Comparison of ENCODE assay signal across 8 mouse cellular contexts in the genomic region with DNA sequence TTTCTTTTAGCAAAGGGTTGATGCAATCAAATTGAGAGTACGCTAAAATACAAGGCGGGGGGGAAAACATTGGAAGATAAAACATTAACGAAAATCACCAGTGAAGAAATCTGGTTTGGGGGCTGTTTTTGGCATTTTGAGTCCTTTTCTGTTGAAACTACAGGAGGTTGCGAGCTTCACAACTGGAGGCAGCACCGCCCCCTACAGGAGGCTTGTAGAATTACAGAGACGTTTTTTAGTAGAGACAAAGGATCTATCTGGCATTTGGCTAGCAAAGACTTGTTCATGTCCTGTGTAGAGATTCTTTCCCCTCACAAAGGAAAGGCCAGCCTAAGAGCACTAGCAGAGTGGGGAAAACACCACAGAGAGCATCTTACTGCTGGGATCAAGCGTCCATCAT.
DNase-seq lines count a peak whose midpoint lies in the region; ATAC-seq and TF ChIP-seq lines count a peak whose summit lies in the region.

No protein-coding gene starts in this region.

- peak; percentile 21 for DNase-seq in CD4-positive, CD25-positive, alpha-beta regulatory T cell, adult 2 months (ENCODE audit: low read depth, low spot score)
- peak; percentile 45 for DNase-seq in ovary, postnatal 14 days (ENCODE audit: low spot score)
- DNase-seq in ovary, postnatal 10 days (ENCODE audit: low spot score): no peak
- peak; percentile 86 for DNase-seq in embryo, embryonic 10.5 days (ENCODE audit: low spot score)
- peak; percentile 45 to 74 for DNase-seq in kidney, postnatal 36 days
- DNase-seq in lung, embryonic 14.5 days: peak; percentile 87
- peak; percentile 53 for DNase-seq in testis, postnatal 14 days (ENCODE audit: low spot score)

- no peaks in the 10 kb centered on the region for H3K36me3 ChIP-seq in lung, embryonic 14.5 days (ENCODE audit: insufficient read depth)

- H3K27ac ChIP-seq in lung, embryonic 14.5 days (ENCODE audit: low read depth): no peak overlapping the region

- H3K4me1 ChIP-seq in lung, embryonic 14.5 days (ENCODE audit: insufficient read depth): peaks cover 5% of the 10 kb centered on the region

- H3K27me3 ChIP-seq in lung, embryonic 14.5 days (ENCODE audit: insufficient read depth, low read length): no peaks in the 10 kb centered on the region

- no peak overlapping the region for H3K4me3 ChIP-seq in lung, embryonic 14.5 days (ENCODE audit: low read depth, low read length)

- ATAC-seq in CD4-positive, CD25-positive, alpha-beta regulatory T cell, adult 4 months: no peak
- no peak for ATAC-seq in lung, embryonic 14.5 days (ENCODE audit: insufficient read depth)

- no peak overlapping the region for H3K4me2 ChIP-seq in lung, embryonic 14.5 days

- no peak overlapping the region for H3K9ac ChIP-seq in lung, embryonic 14.5 days

- TF ChIP-seq CTCF in lung, embryonic 14.5 days (IDR thresholded peaks at IDR 0.05; ENCODE audit: low read depth): peak; percentile 81

- H3K9me3 ChIP-seq in lung, embryonic 14.5 days (ENCODE audit: low read depth, low read length): no peaks in the 10 kb centered on the region

- WGBS in lung, embryonic 14.5 days: 44% methylated on average over 7 of the region's 7 CpGs
